Mouse (Mus musculus): Measurements from ENCODE around the gene Dtnb. TPM values are rescaled to one million over a fixed set of nuclear protein-coding genes. Genes with fewer than 3 reads are reported as not detected.

Dtnb gene
- polyA plus RNA-seq, 1 experiment, result 53.8 TPM

GRCm38 (mm10) chr12:3823408-3823807 is 251.2 kb downstream of the Dtnb start:
- Histone ChIP-seq H3K9me3 (no peaks in the 10 kb centered on the region), H3K27me3 (replicated peaks) (no peaks in the 10 kb centered on the region), H3K4me3 (replicated peaks) (no peak overlapping the region), H3K36me3 (replicated peaks; ENCODE audit: low read length) (peaks cover 51% of the 10 kb centered on the region), H3K4me1 (peaks cover 91% of the 10 kb centered on the region)
- TF ChIP-seq GATA1 (IDR thresholded peaks at IDR 0.05; ENCODE audit: borderline replicate concordance, low read length) (no peak), FLI1 (IDR thresholded peaks at IDR 0.05; ENCODE audit: low read length) (no peak)

GRCm38 (mm10) chr12:3824906-3825713 is 252.9 kb downstream of the Dtnb start:
- Histone ChIP-seq H3K4me1 (peaks cover 92% of the 10 kb centered on the region), H3K9me3 (no peaks in the 10 kb centered on the region)

GRCm38 (mm10) chr12:3825714-3826080 is 253.5 kb downstream of the Dtnb start:
- no peaks in the 10 kb centered on the region for H3K9me3 ChIP-seq
- H3K4me1 ChIP-seq, result peaks cover 91% of the 10 kb centered on the region
- no peak overlapping the region for H3K4me3 ChIP-seq (replicated peaks)
- H3K36me3 ChIP-seq (replicated peaks; ENCODE audit: low read length), result peaks cover 53% of the 10 kb centered on the region
- TF ChIP-seq FLI1 (IDR thresholded peaks at IDR 0.05; ENCODE audit: low read length), result no peak
- TF ChIP-seq GATA1 (IDR thresholded peaks at IDR 0.05; ENCODE audit: borderline replicate concordance, low read length), result no peak
- H3K27me3 ChIP-seq (replicated peaks), result no peaks in the 10 kb centered on the region

More at GRCm38 (mm10) chr12:3824906-3825713, 252.9 kb downstream of the Dtnb start:
- TF ChIP-seq GATA1 (IDR thresholded peaks at IDR 0.05; ENCODE audit: borderline replicate concordance, low read length) (no peak), FLI1 (IDR thresholded peaks at IDR 0.05; ENCODE audit: low read length) (no peak)
- no peak overlapping the region for H3K4me3 ChIP-seq (replicated peaks)
- H3K27me3 ChIP-seq (replicated peaks), result no peaks in the 10 kb centered on the region
- H3K36me3 ChIP-seq (replicated peaks; ENCODE audit: low read length), result peaks cover 52% of the 10 kb centered on the region

DNA sequence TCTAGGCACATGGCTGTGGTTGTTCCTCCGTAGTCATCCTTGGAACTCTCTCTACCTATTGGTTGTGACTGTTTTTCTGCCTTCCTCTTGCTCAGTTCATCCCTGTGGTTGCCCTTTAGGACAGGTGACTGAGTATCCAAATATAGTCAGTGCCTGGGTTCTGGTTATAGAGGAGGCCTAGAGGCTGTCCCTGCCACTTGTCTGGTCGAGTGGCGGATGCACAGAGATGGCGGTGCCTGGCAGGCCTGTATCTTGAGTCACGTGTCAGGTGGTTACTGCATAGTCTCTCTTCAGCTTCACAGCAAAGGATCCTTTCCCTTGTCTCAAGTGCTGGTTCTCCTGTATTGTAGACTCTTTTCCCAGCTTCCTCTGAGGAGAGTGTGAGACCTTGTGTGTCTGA is 255.6 kb downstream of the Dtnb start:
- peaks cover 90% of the 10 kb centered on the region for H3K4me1 ChIP-seq
- no peak overlapping the region for H3K4me3 ChIP-seq (replicated peaks)
- no peaks in the 10 kb centered on the region for H3K27me3 ChIP-seq (replicated peaks)
- H3K36me3 ChIP-seq (replicated peaks; ENCODE audit: low read length), result peaks cover 57% of the 10 kb centered on the region
- no peaks in the 10 kb centered on the region for H3K9me3 ChIP-seq
- TF ChIP-seq FLI1 (IDR thresholded peaks at IDR 0.05; ENCODE audit: low read length), result no peak
- TF ChIP-seq GATA1 (IDR thresholded peaks at IDR 0.05; ENCODE audit: borderline replicate concordance, low read length), result no peak

Other genes with a start within 250 kb of the Dtnb start
- gene Kif3c, start 207.2 kb upstream of the Dtnb start, polyA plus RNA-seq (2012; ENCODE audit: insufficient read depth, low replicate concordance), result 1.3 and 2.8 TPM in 2 replicates
- gene Asxl2, start 145.5 kb upstream of the Dtnb start, polyA plus RNA-seq (2012; ENCODE audit: insufficient read depth, low replicate concordance), result 1.8 and 4.3 TPM in 2 replicates
- 27.5 and 30.1 TPM in 2 replicates for gene Dnmt3a, start 233.6 kb downstream of the Dtnb start, polyA plus RNA-seq (2012; ENCODE audit: insufficient read depth, low replicate concordance)

Measured in megakaryocyte, embryonic 14.5 days (primary cell).